Mouse (Mus musculus) G1E (cell line): ENCODE measurements around the gene Adora3.

ENCODE experiments used
- CTCF ChIP-seq: IDR thresholded peaks from 2 replicates; pipeline ENCODE4 v1.5.1; 2012; ENCODE audit warnings: low read depth, low read length, inconsistent platforms, mixed read lengths
- GATA1 ChIP-seq: IDR thresholded peaks from 2 replicates; pipeline ENCODE4 v1.6.1; 2012; ENCODE audit warnings: borderline replicate concordance, low read length, inconsistent platforms, mixed read lengths
- POLR2AphosphoS5 ChIP-seq: IDR thresholded peaks from 2 replicates; pipeline ENCODE4 v1.6.1; 2012; ENCODE audit warnings: low read depth, low read length, inconsistent platforms; ENCODE audit not compliant: insufficient replicate concordance

DNA sequence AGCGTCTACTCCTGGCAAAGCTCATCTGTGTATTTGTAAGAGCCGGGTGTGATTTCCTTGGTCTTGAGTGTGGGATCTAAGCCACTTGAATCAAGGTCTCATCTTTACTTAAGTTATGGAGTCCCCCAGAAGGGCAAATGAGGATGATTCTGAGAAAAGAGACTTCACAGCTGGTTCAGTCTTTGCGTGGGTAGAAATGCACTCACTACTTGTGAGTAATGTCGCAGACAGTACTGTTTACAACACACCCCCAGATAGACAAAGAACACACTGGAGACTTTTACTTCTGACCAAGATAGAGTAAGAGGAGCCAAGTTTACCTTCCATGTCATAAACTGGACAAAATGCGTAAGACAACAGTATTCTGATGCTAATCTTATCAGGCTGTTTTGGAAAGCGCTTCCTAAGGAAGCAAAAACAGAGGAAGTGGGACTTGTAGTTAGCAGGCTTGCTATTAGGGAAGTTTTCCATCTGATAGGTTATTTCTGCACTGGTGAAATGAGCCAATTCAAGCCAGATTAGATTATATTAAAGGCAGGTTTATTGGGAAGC, 6.7 kb downstream of the Adora3 start:
- no peak for TF ChIP-seq CTCF
- TF ChIP-seq POLR2AphosphoS5 = no peak
- TF ChIP-seq GATA1 = no peak
